Mouse (Mus musculus) kidney, postnatal 0 days (tissue): ENCODE measurements at regions not wholly inside any gene's neighbourhood (a gene's known extent, or its start where the extent isn't known, plus 50 kb on each side); places are given as distances from the start of the nearest gene placed in this dataset.

Experiments used
- ATAC-seq: fragments of 200-750 bp; cut with Nextera tagmentation; replicated peaks from 2 replicates; pipeline ENCODE4 v1.8.0; 2017; ENCODE audit warnings: low read depth, moderate number of reproducible peaks, moderate TSS enrichment, moderate library complexity; ENCODE audit not compliant: low FRiP score
- DNase-seq: peaks from one replicate; pipeline ENCODE4 v3.0.0-alpha.2; 2016; ENCODE audit warnings: low spot score
- H3K27ac ChIP-seq: fragments of 300-500 bp; sonication (generic); 2 replicates; pipeline ENCODE4 v1.5.1; 2014; ENCODE audit warnings: mild to moderate bottlenecking
- H3K27me3 ChIP-seq: fragments of 300-500 bp; sonication (generic); 2 replicates; pipeline ENCODE4 v1.6.1; 2014; ENCODE audit warnings: low read length, mixed read lengths; ENCODE audit not compliant: insufficient read depth
- H3K36me3 ChIP-seq: fragments of 300-500 bp; sonication (generic); 2 replicates; pipeline ENCODE4 v1.6.1; 2014; ENCODE audit warnings: low read length, mixed read lengths; ENCODE audit not compliant: insufficient read depth
- H3K4me1 ChIP-seq: fragments of 300-500 bp; sonication (generic); replicated peaks from 2 replicates; pipeline ENCODE4 v1.6.1; 2014; ENCODE audit warnings: antibody characterized with exemption, low read length, mixed read lengths; ENCODE audit not compliant: insufficient read depth
- H3K4me2 ChIP-seq: fragments of 300-500 bp; sonication (generic); 2 replicates; pipeline ENCODE4 v1.6.1; 2014; ENCODE audit warnings: mild to moderate bottlenecking, low read length, moderate library complexity, mixed read lengths
- H3K4me3 ChIP-seq: fragments of 300-500 bp; sonication (generic); replicated peaks from 2 replicates; pipeline ENCODE4 v1.5.1; 2014; ENCODE audit warnings: low read depth, low read length
- H3K9ac ChIP-seq: fragments of 300-500 bp; sonication (generic); 2 replicates; pipeline ENCODE4 v1.6.1; 2014; ENCODE audit warnings: low read depth, low read length
- H3K9me3 ChIP-seq: fragments of 300-500 bp; sonication (generic); replicated peaks from 2 replicates; pipeline ENCODE4 v1.6.1; 2016; ENCODE audit warnings: low read length, inconsistent platforms, mixed read lengths
- CTCF ChIP-seq: IDR thresholded peaks from 2 replicates; pipeline ENCODE4 v1.5.1; 2016; ENCODE audit warnings: antibody characterized with exemption, low read depth, mild to moderate bottlenecking, moderate library complexity
- WGBS: fragments of 180-500 bp; shearing (Covaris S2); extraction: QIAGEN DNeasy Blood & Tissue Kit; methylation state at CpG from one replicate; pipeline ENCODE4 v1.1.7; 2014; 5-methylcytosine and 5-hydroxymethylcytosine counted together

- Histone ChIP-seq H3K4me1 (no peaks in the 10 kb centered on the region), H3K9ac (no peak overlapping the region), H3K9me3 (no peaks in the 10 kb centered on the region), H3K4me3 (no peak overlapping the region), H3K36me3 (no peaks in the 10 kb centered on the region), H3K27ac (no peak overlapping the region), H3K27me3 (no peaks in the 10 kb centered on the region), H3K4me2 (no peak overlapping the region)
- 83% methylated on average over 4 of the region's 4 CpGs for WGBS
- no peak for TF ChIP-seq CTCF
- ATAC-seq (no peak), DNase-seq (no peak)
Measured at GRCm38 (mm10) chr10:16578554-16579078, 1144.4 kb upstream of the Cited2 start.

- Histone ChIP-seq H3K36me3 (no peaks in the 10 kb centered on the region), H3K4me2 (no peak overlapping the region), H3K4me3 (no peak overlapping the region), H3K9me3 (no peaks in the 10 kb centered on the region), H3K27ac (no peak overlapping the region), H3K4me1 (no peaks in the 10 kb centered on the region), H3K27me3 (no peaks in the 10 kb centered on the region), H3K9ac (no peak overlapping the region)
- ATAC-seq (no peak), DNase-seq (no peak)
- 82% methylated on average over 3 of the region's 3 CpGs for whole genome bisulfite sequencing
- no peak for TF ChIP-seq CTCF
Measured at GRCm38 (mm10) chr10:16580200-16580599, 1142.8 kb upstream of the Cited2 start.

GRCm38 (mm10) chr10:16588833-16589232 lies 1134.2 kb upstream of the Cited2 start:
- WGBS, result 92% methylated on average over 2 of the region's 2 CpGs
- Histone ChIP-seq H3K9me3 (no peaks in the 10 kb centered on the region), H3K27me3 (no peaks in the 10 kb centered on the region), H3K27ac (no peak overlapping the region), H3K4me2 (no peak overlapping the region), H3K4me3 (no peak overlapping the region), H3K4me1 (no peaks in the 10 kb centered on the region), H3K9ac (no peak overlapping the region), H3K36me3 (no peaks in the 10 kb centered on the region)
- TF ChIP-seq CTCF, result no peak
- DNase-seq, result no peak
- ATAC-seq, result no peak

GRCm38 (mm10) chr10:16589399-16589798 lies 1133.6 kb upstream of the Cited2 start:
- DNase-seq (no peak), ATAC-seq (no peak)
- no peaks in the 10 kb centered on the region for H3K9me3 ChIP-seq
- H3K36me3 ChIP-seq, result no peaks in the 10 kb centered on the region
- no peak overlapping the region for H3K4me2 ChIP-seq
- H3K4me3 ChIP-seq, result no peak overlapping the region
- H3K4me1 ChIP-seq, result no peaks in the 10 kb centered on the region
- no peak overlapping the region for H3K9ac ChIP-seq
- TF ChIP-seq CTCF, result no peak
- WGBS, result 75% methylated on average over 3 of the region's 3 CpGs
- H3K27ac ChIP-seq, result no peak overlapping the region
- no peaks in the 10 kb centered on the region for H3K27me3 ChIP-seq

- no peak for ATAC-seq
- no peak overlapping the region for H3K9ac ChIP-seq
- no peak overlapping the region for H3K27ac ChIP-seq
- H3K27me3 ChIP-seq, result no peaks in the 10 kb centered on the region
- no peaks in the 10 kb centered on the region for H3K36me3 ChIP-seq
- 88% methylated on average over 4 of the region's 4 CpGs for WGBS
- H3K9me3 ChIP-seq, result no peaks in the 10 kb centered on the region
- DNase-seq, result no peak
- H3K4me2 ChIP-seq, result no peak overlapping the region
- no peaks in the 10 kb centered on the region for H3K4me1 ChIP-seq
- H3K4me3 ChIP-seq, result no peak overlapping the region
- no peak for TF ChIP-seq CTCF
Measured at GRCm38 (mm10) chr10:16592870-16593269, 1130.1 kb upstream of the Cited2 start.

- no peak for ATAC-seq
- no peak overlapping the region for H3K27ac ChIP-seq
- no peaks in the 10 kb centered on the region for H3K9me3 ChIP-seq
- H3K27me3 ChIP-seq, result no peaks in the 10 kb centered on the region
- H3K4me1 ChIP-seq, result no peaks in the 10 kb centered on the region
- H3K9ac ChIP-seq, result no peak overlapping the region
- no peak for DNase-seq
- no peak for TF ChIP-seq CTCF
- 86% methylated on average over 1 of the region's 1 CpGs for WGBS
- no peak overlapping the region for H3K4me2 ChIP-seq
- H3K36me3 ChIP-seq, result no peaks in the 10 kb centered on the region
- no peak overlapping the region for H3K4me3 ChIP-seq
Measured at GRCm38 (mm10) chr10:16600041-16600440, 1123.0 kb upstream of the Cited2 start.

GRCm38 (mm10) chr10:16600551-16601224 lies 1122.3 kb upstream of the Cited2 start:
- TF ChIP-seq CTCF, result no peak
- DNase-seq (no peak), ATAC-seq (no peak)
- H3K27me3 ChIP-seq, result no peaks in the 10 kb centered on the region
- H3K36me3 ChIP-seq, result no peaks in the 10 kb centered on the region
- no peak overlapping the region for H3K4me3 ChIP-seq
- H3K4me1 ChIP-seq, result no peaks in the 10 kb centered on the region
- no peaks in the 10 kb centered on the region for H3K9me3 ChIP-seq
- no peak overlapping the region for H3K27ac ChIP-seq
- 75% methylated on average over 10 of the region's 10 CpGs for WGBS
- no peak overlapping the region for H3K4me2 ChIP-seq
- no peak overlapping the region for H3K9ac ChIP-seq
